Mouse (Mus musculus): Measurements from ENCODE around the gene Arl4a. TPM values are rescaled to one million over a fixed set of nuclear protein-coding genes. Genes with fewer than 3 reads are reported as not detected.

Gene Arl4a
- polyA plus RNA-seq, 1 experiment from 2014 or later, result 31.9 TPM

GRCm38 (mm10) chr12:39957931-39958671 lies 79.7 kb downstream of the Arl4a start:
- Histone ChIP-seq H3K27ac (ENCODE audit: poor library complexity, severe bottlenecking) (no peak overlapping the region), H3K9me3 (replicated peaks) (0 out of 2 replicates have a peak, but pooled peaks cover 5% of the 10 kb centered on the region), H3K4me2 (no peak overlapping the region), H3K36me3 (no peaks in the 10 kb centered on the region), H3K27me3 (replicated peaks) (no peaks in the 10 kb centered on the region), H3K4me3 (no peak overlapping the region), H3K4me1 (replicated peaks) (peaks cover 7% of the 10 kb centered on the region), H3K9ac (no peak overlapping the region)
- 64% methylated on average over 8 of the region's 8 CpGs for WGBS
- no peak for ATAC-seq (ENCODE audit: insufficient number of reproducible peaks, low FRiP score)

- ATAC-seq (ENCODE audit: insufficient number of reproducible peaks, low FRiP score), result no peak; the same call in 1 of the 2 replicates
- H3K4me1 ChIP-seq (replicated peaks), result peaks cover 7% of the 10 kb centered on the region
- H3K9ac ChIP-seq, result peak overlapping the region; percentile 41; the same call in 1 of the 2 replicates
- no peaks in the 10 kb centered on the region for H3K36me3 ChIP-seq
- peak overlapping the region; percentile 26; the same call in 1 of the 2 replicates for H3K4me3 ChIP-seq
- 31% methylated on average over 15 of the region's 15 CpGs for WGBS
- H3K27ac ChIP-seq (ENCODE audit: poor library complexity, severe bottlenecking), result no peak overlapping the region
- H3K9me3 ChIP-seq (replicated peaks), result 0 out of 2 replicates have a peak, but pooled peaks cover 5% of the 10 kb centered on the region
- no peaks in the 10 kb centered on the region for H3K27me3 ChIP-seq (replicated peaks)
- peak overlapping the region; percentile 59 for H3K4me2 ChIP-seq
Measured at GRCm38 (mm10) chr12:39956396-39956795, 81.4 kb downstream of the Arl4a start.

Other genes starting within 250 kb of the Arl4a start
- gene Scin, start 96.2 kb upstream of the Arl4a start, polyA plus RNA-seq (2016; fragmentation: Nextera tagmentation; extraction: Ambion mirVana), result 2.5 and 2.7 TPM in 2 replicates
- 28.4 and 28.7 TPM in 2 replicates for gene Lsmem1, start 161.5 kb upstream of the Arl4a start, polyA plus RNA-seq (2016; fragmentation: Nextera tagmentation; extraction: Ambion mirVana)
- gene Ifrd1, start 210.5 kb upstream of the Arl4a start, polyA plus RNA-seq (2016; fragmentation: Nextera tagmentation; extraction: Ambion mirVana), result 115 and 118 TPM in 2 replicates